Mouse (Mus musculus) B cell, adult 2 months (primary cell): ENCODE data around the gene Gipc1.

ENCODE experiments used
- DNase-seq, 2 experiments: peaks; one replicate each; pipeline ENCODE4 v3.0.0; 2022

Gene Gipc1

DNA sequence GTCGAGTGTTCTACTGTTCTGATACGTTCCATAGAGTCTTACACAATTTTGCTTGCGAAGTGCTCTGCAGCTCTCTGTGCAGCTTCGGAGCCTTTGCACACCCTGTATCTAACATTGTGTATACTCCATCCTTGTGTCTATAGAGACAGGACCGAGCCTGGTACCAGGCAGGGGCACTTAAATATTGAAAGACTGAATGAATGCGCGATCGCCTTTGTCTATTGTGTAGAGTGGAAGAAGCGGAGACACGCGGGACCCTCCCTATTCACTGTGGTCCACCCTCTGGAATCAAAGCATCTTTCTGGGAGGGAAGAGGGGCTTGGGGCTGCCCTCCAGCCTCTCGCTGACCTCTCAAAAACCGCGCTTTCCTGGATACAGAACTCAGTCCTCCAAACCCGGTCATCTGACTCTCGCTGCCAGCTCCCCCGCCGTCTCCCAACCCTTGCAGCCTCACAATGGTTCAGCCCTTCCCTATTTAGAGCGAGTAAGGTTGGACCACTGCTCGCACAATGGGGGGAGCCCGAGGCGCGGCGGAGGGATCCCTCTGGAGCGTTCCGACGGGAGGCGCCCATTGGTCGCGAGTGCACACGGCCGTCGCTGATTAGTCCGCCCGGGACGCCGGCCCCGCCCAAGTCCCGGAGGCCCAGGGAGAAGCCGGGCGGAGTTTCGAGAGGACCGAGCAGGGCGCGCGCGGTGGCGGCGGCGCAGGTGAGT is at the start of gene Gipc1:
Gene Gipc1 (plus strand): TSS at position 648 of the 714 bp plus-strand sequence.
- DNase-seq = peak; percentile 94 to 96

- peak; percentile 100 for DNase-seq
Measured at GRCm38 (mm10) chr8:83607661-83608397, 44.6 kb upstream of the Gipc1 start, which contains the start of the genes Tecr and Dnajb1. Tecr (minus strand) TSS chr8:83607971. Dnajb1 (plus strand) TSS chr8:83608193.

DNA sequence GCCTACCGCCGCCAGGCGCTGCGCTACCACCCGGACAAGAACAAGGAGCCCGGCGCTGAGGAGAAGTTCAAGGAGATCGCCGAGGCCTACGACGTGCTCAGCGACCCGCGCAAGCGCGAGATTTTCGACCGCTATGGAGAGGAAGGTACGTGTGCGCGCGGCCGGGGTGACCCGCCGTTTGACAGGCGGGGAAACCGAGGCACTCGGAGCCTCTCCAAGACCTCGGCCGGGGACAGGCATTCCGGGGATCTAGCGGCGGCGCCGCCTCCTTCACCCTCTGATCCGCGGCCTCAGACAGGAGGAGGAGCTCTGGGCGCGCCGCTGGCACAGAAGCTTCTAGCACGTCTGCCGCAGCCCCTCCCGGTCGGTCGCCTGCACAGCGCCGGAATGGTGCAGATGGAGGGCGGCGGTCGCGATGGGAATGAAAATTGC is 44.1 kb upstream of the Gipc1 start:
- DNase-seq = peak; percentile 77 to 82

- DNase-seq = no peak
Measured at GRCm38 (mm10) chr8:83609086-83609485, 43.4 kb upstream of the Gipc1 start.

DNA sequence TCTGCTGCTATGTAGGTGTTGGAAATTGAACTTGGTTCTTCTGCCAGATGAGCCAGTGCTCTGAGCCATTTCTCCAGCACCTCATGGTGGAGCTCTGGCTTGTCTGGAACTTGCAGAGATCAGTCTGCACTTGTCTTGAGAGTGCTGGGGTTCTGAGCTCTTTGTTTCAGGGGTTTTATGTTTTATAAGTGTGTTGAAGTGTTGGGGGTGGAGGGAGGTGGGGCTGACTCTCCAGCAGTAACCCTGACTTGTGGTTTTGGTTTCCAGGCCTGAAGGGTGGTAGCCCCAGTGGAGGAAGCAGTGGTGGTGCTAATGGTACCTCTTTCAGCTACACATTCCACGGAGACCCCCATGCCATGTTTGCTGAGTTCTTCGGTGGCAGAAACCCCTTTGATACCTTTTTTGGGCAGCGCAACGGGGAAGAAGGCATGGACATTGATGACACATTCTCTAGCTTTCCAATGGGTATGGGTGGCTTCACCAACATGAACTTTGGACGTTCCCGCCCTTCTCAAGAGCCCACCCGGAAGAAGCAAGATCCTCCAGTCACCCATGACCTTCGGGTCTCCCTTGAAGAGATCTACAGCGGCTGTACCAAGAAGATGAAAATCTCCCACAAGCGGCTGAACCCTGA is 42.8 kb upstream of the Gipc1 start:
- DNase-seq = no peak

GRCm38 (mm10) chr8:83611921-83612320 is 40.6 kb upstream of the Gipc1 start:
- DNase-seq = no peak

GRCm38 (mm10) chr8:83613695-83614094 is 38.8 kb upstream of the Gipc1 start:
- DNase-seq = no peak

DNA sequence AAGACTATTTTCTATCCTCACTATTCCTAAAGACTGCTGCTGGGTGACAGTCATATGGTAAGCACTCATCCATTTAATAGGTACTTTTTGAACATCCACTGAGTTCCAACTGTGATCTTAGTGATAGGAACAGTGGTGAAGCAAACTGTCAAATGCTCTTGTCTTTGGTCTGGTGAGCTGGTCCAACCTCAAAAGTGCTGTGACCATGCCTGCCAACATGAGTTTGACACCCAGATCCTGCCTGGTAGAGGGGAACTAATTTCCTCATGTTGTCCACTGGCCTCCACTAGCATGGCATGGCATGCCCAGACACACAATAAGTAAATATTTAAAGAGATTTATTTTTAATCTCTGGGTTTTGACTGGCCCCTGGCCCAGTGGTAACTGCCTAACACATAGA is 35.9 kb upstream of the Gipc1 start:
- no peak for DNase-seq

GRCm38 (mm10) chr8:83617111-83617510 is 35.4 kb upstream of the Gipc1 start:
- DNase-seq = no peak

- DNase-seq = no peak
Measured at GRCm38 (mm10) chr8:83618566-83618965, 33.9 kb upstream of the Gipc1 start.

GRCm38 (mm10) chr8:83619568-83620285 is 32.8 kb upstream of the Gipc1 start:
- DNase-seq = no peak

DNA sequence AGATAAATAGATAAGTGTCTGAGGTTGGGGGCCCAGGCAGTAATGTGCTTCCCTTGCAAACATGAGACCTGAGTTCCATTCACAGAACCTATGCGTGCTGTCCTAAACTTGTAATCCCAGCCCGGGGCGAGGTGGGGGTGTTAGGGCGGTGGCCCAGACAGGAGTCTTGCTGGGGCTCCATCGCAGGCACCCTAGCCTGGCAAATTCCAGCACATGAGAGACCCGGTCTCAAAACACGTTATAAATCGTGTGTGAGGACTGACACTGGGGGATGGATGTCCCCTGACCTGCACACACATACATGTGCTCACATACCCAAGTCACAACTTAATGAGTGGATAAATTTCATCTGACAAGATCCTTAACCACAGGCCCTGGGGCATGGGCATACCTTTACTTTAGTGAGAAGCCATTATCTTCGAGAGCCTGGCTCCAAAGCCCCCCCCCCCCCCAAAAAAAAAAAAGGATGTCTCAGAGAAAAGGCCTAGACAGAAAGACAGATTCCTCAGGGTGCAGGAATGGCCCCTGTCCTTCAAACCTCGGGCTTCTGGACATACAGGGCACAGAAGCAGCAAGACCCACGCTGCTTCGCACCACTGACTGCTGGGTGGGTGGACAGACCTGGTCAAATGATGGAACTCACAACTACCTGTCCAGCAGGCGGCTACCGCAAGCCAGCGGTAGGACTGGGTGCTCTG is 30.6 kb upstream of the Gipc1 start:
- no peak for DNase-seq

GRCm38 (mm10) chr8:83622389-83622989 is 30.0 kb upstream of the Gipc1 start:
- DNase-seq = peak; percentile 88 to 90

DNA sequence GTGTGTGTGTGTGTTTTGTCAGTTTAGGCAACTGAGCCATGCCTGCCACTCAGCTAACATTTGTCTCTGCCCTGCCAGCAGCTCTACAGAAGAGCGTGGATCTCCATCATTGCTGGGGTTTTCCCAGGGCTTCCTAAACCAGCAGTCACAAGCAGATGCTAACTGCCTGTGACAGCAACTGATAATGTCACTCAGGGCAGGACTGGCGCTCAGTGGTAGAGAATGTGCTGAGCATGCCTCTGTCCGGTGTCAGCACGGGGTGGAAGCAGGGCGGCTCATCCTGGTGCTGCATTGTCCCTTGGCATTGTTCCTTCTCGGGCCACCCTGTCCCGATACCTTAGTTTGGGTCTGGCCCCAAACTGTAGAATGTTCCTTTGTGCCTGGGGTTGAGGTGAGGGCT is 28.9 kb upstream of the Gipc1 start:
- no peak for DNase-seq

GRCm38 (mm10) chr8:83624739-83625138 is 27.7 kb upstream of the Gipc1 start:
- DNase-seq = no peak

DNA sequence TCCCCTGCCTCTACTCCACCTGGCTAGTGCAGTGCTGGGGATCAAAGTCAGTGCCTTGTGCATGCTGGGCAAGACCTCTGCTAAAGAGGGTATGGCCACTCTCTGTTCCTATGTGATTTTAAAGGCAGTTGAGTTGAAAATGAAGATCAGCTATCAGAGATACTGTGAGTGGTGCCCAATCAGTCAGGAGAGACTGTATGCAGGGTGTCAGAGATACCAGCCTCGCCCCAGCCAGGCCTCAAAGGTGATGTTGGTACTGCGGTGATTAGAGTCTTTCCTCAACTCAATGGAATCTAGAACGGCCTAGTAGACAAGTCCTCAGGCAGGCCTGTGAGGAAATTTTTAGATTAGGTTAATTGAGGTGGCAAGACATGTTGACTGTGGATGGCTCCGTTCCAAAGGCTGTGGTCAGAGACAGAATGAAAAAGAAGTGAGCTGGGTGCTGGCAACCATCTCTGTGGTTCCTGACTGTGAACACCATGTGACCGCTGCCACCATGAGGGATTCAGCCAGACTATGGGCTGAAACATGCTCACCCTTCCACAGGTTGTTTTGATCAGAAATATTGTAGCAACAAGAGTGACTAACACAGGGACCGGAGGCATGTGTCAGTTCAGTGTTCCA is 26.7 kb upstream of the Gipc1 start:
- DNase-seq = no peak

DNA sequence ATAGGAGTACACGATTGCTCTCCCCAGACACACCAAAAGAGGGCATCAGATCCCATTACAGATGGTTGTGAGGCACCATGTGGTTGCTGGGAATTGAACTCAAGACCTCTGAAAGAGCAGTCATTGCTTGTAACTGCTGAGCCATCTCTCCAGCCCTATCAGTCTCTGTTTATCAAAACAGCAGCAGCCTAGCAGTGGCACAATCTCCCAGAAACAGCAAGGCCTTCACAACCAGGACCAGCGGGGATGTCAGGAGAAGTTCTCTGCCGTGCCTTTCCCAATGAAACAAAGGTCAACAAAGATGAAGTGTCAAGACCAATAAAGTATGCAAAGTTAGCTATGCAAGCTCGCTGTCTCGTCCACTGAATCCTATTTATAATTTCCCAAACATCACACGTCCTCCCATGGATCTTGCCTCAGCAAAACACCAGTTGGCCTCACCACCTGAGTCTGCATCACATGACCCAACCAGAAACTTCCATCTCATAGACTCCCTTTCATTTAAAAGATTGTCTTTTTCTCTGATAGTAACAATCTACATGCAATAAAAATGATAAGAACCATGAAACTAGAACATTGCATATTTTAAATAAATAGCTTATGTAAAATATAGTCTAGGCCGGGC is 20.3 kb upstream of the Gipc1 start:
- DNase-seq = no peak

DNA sequence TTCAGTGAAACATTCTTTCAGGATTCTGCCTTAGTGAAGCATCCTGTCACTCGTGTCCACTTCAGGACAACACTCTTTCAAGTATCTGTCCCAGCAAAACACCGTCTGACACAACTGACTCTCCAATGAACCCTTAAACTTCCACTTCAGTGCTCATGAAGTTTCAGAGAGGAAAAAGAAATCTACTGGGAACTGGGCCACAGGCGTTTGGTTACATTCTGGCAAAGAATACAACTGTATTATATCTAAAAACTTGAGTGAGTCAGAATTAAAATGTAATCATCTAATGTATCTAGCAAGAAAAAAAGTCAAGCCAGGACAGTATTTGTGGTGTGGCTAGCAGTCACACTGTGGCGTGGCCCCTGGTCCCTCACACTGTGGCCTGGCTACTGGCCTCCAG is 13.6 kb upstream of the Gipc1 start:
- no peak for DNase-seq

DNA sequence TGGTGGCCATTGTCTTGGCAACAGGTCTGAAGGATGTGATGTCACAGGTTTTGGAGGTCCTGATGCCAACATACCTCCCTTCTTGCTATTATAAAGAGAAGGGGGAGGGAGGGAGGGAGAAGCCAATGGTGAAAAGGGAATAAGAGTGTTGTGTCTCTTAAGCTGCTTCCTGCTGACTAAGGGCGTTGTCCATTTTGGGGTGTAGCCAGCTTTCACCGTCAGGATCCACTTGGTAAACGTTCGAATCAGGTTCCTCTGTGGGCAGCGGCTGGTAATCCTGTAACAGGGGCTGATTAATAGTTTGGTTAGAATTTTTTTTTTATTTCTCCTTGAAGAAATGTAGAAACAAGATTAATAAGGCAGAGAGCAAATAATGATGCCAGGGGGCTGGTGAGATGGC is 12.8 kb upstream of the Gipc1 start:
- no peak for DNase-seq

GRCm38 (mm10) chr8:83647511-83647910 is 5.0 kb upstream of the Gipc1 start:
- no peak for DNase-seq

DNA sequence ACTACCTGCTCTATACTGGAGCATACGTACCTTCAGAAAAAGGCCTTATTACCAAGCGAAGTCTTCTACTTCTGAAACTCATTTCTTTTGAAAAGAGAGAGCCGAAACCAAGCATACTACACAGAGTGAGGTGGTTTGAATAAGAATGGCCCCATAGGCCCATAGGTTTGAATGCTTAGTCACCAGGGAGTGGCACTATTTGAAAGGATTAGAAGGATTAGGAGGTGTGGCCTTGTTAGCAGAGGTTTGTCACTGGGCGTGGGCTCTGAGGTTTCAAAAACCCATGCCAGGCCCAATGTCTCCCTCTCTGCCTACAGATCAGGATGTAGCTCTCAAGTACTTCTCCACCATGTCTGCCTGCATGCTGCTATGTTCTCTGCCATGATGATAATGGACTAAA is 4.4 kb upstream of the Gipc1 start:
- no peak for DNase-seq
